Mouse (Mus musculus): ENCODE results near the gene Ube2a.

The Ube2a gene

GRCm38 (mm10) chrX:36901655-36902054, 28.0 kb downstream of the Ube2a start:
- no peak for DNase-seq (ENCODE audit: low spot score in 2 of 2)

DNA sequence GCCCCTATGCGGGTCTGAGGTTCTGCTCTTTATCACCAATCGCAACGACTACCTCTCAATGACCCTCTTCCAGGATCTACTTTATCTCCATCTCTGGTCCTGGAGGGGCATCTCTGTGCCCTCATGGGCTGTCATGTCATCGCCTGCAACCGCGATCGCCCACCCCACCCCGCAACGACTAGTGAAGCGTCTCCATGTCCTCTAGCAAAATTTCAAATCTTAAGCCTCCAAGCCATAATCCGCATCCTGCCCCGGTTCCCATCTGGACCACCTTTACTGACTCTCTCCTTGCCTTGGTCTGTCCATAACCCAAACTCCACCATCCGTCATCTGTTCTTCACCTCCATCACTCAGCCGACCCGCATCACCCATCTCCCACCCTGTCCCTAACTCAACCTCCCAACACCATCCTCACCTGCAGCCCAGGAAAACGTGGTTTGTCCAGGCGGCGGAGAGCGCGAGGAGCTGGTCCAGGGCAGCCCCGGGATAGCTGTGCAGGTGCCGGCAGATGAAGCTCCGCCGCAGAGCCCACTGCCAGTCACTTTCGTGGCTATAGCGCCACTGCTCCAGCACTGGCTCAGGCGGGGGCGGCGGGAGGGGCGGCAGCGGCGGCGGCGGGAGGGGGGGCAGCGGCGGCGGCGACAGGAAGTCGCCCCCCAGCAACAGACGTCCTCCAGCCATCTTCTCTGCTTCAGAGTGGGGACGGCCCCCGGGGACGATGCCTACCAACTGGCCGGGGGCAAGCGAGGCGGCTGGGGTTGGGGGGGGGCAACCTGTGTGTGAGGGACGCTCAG, 28.8 kb downstream of the Ube2a start, which contains the start of gene Nkrf:
Gene Nkrf (minus strand): TSS at position 579 of the 794 bp plus-strand sequence.
- DNase-seq (ENCODE audit: low spot score in 2 of 2), result peak; percentile 26 to 36

GRCm38 (mm10) chrX:36903115-36903768, 29.5 kb downstream of the Ube2a start:
- DNase-seq (ENCODE audit: low spot score in 2 of 2), result peak; percentile 87 to 90

GRCm38 (mm10) chrX:36906539-36906938, 32.8 kb downstream of the Ube2a start:
- DNase-seq (ENCODE audit: low spot score in 2 of 2), result no peak

DNA sequence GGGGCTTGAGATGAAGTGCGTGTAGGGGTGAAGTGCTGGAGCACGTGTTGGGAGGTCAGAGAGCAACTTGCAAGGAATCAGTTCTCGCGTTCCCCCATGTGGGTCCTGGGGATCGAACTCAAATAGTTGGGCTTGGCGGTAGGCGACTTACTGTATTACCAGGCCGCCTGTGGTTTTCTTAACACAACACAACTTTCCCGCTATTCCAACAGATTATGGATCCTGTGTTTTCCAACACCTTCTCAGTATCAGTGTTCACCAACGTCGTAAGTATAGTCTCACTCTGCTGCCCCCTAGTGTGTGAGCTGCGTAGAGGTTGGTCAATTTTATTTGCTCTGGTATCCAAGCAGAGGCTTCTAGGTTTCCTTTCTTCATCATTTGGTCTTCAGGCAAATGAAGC, 37.6 kb downstream of the Ube2a start:
- DNase-seq (ENCODE audit: low spot score in 2 of 2), result peak; percentile 7 to 61

DNA sequence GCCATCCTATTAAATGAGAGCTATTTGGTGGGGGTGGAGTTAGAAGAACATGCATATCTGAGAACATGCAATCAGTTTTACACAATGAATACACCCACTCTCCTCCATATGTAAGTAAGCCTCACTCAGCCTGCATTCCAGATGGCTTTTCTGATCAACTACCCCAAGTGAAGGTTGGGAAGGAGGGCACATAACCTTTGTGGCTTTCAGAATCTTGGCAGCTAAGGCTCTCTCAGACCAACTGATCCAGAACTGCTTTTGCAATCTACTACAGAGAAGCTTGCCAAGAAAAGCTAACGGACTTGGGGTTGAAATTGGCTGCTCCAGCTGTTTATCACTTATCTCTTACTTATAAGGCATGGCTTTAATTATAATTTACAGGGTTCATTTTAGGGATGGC, 44.0 kb downstream of the Ube2a start:
- DNase-seq (ENCODE audit: low spot score in 2 of 2), result no peak

- no peak for DNase-seq (ENCODE audit: low spot score in 2 of 2)
Measured at GRCm38 (mm10) chrX:36921346-36921745, 47.6 kb downstream of the Ube2a start.

DNA sequence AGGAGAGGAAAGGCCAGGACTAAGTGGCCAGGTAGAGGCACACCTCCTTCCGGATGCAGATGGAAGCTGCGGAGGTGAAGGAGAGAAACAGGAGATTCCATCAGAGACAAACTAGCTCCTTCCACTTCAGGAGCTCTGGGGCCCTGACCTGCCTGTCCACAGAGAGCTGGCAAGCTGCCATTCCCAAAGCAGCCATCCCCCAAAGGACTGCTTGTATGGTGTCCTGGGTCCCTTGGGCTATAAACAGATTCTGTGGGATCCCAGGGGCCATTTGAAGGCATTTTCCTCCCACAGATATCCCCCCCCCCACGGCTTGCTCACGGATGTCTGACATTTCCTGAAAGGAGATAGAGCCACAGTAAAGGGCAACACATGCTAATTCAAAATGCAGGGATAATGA, 55.1 kb downstream of the Ube2a start:
- no peak for DNase-seq (ENCODE audit: low spot score in 2 of 2)

DNA sequence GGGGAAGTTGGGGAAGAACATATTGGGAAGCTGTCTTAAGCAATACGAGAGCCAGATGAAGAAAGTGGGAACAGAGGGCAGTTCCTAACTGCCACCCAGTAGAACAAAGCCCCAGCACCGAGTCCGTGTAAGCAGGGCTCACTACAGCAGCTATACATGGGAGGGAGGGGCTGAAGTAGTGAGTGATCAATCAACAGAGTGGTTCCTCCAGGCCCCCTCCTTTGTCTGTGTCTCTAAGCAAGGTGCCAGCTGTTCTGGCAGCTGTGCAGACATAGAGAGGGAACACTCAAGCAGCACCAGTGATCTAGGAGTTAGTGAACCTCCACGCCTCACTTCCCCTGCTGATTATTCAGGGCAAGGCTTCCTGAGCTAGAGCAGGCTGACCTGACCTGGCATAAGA, 56.0 kb downstream of the Ube2a start:
- DNase-seq (ENCODE audit: low spot score in 2 of 2), result no peak

- peak in 1 of 2 experiments; percentile 7 for DNase-seq (ENCODE audit: low spot score in 2 of 2)
Measured at GRCm38 (mm10) chrX:36930574-36930973, 56.9 kb downstream of the Ube2a start.
